Mouse (Mus musculus) layer of hippocampus, adult 2 months (tissue): ENCODE data around the gene Npas3. TPM values are rescaled to one million over a fixed set of nuclear protein-coding genes. Genes with fewer than 3 reads are reported as not detected.

Experiments
- DNase-seq, 2 experiments: peaks; one replicate each; pipeline ENCODE4 v3.0.0; 2022; ENCODE audit warnings: low spot score in 2 of 2
- H3K27ac ChIP-seq: fragments of 200-600 bp; 2 replicates; pipeline ENCODE4 v1.8.1; 2022
- H3K4me3 ChIP-seq: fragments of 200-600 bp; 2 replicates; pipeline ENCODE4 v1.8.1; 2022; ENCODE audit warnings: mild to moderate bottlenecking
- CTCF ChIP-seq: fragments of 200-600 bp; conservative IDR thresholded peaks from 2 replicates; pipeline ENCODE4 v1.8.1; 2022; ENCODE audit warnings: antibody characterized with exemption, mild to moderate bottlenecking, moderate library complexity
- total RNA-seq, 2 experiments: library from RNA; stranded (reverse); gene quantifications; 2 replicates each; pipeline ENCODE4 v1.2.3; 2021

Gene Npas3
- total RNA-seq, 2 experiments from 2014 or later = 22.9 to 29.1 TPM

GRCm38 (mm10) chr12:53768392-53768791 lies 519.9 kb downstream of the Npas3 start:
- Histone ChIP-seq H3K27ac (peak overlapping the region; percentile 61), H3K4me3 (no peak overlapping the region; the same call in 1 of the 2 replicates)
- no peak for DNase-seq
- no peak for TF ChIP-seq CTCF

DNA sequence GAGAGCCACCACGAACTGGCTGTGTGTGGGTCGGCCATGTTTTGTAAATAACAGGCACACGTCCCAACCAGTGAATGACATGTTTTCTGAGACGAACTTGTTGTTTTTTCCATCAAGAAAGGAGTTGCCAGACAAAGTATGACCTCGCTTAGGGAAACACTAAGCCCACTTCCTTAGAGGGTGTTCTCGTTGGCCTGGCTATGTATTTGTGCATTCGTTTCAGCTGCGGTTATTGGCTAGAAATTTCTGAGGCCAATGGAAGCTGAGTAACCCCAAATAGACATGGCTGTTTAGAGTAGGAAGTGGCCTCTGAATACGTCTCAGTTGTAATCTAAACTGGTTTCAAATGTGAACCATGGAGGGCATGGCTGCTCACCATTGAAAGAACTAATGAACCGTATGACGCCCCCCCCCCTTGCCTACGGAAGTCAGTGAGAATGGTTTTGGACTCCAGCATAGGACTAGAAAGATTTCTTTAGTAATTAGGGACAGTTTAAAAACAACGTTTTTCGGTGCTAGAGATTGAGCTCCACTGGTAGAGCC lies 523.0 kb downstream of the Npas3 start:
- Histone ChIP-seq H3K27ac (peak overlapping the region; percentile 0; the same call in 1 of the 2 replicates), H3K4me3 (no peak overlapping the region)
- DNase-seq = no peak
- TF ChIP-seq CTCF = no peak

DNA sequence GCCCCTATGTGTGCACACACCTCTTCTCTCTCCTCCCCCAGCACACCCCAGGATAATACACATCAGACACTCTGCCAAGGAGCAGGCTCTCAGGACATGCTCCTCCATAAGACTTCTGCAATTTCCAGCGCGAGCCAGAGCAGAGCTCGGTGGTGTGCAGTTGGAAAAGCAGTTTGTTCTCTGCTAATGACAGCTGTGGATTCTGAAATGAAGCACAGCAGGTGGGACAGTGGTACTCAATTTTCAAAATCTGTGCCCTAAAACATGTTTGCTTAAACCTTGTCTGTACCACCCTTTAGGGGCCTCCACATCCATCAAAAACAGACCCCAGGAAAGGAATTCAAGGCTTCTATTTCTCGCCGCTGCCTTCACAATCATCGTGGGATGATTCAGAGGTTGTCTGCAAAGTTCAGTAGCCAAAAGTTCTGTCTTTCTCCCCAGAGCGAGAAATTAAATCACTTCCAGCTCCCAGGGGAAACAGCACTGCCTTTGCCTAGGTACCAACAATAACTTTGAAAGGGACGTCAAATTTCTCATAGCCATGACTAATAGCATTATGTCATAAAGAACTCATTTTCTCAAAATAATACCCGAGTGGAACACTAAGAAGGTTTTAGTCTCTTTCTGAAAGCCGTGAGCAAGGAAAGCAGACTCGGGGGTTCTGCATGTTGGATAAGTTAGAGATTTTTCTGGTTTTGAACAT lies 533.5 kb downstream of the Npas3 start:
- H3K4me3 ChIP-seq = no peak overlapping the region
- peak overlapping the region; percentile 9; the same call in 1 of the 2 replicates for H3K27ac ChIP-seq
- TF ChIP-seq CTCF = no peak
- DNase-seq = no peak

DNA sequence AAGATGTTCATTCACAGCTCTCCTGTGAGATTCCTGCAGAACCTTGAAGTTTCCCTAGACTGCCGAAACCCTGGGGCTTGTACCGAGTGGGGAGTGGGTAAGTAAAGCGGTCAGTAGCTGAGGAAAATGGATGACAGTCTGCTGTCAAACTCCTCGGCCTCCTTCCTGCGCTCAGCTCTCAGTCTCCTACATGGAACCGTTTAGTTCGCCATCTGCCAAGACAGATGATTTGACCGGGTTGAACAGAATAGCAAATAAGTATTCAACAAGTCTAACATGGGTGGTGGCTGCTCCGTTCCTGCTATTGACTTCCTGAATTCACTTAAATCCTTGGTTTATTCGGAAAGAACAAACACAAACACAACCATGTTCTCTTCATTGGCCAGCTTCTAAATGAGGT lies 541.0 kb downstream of the Npas3 start:
- TF ChIP-seq CTCF = no peak
- H3K27ac ChIP-seq = no peak overlapping the region
- DNase-seq = no peak
- H3K4me3 ChIP-seq = no peak overlapping the region

DNA sequence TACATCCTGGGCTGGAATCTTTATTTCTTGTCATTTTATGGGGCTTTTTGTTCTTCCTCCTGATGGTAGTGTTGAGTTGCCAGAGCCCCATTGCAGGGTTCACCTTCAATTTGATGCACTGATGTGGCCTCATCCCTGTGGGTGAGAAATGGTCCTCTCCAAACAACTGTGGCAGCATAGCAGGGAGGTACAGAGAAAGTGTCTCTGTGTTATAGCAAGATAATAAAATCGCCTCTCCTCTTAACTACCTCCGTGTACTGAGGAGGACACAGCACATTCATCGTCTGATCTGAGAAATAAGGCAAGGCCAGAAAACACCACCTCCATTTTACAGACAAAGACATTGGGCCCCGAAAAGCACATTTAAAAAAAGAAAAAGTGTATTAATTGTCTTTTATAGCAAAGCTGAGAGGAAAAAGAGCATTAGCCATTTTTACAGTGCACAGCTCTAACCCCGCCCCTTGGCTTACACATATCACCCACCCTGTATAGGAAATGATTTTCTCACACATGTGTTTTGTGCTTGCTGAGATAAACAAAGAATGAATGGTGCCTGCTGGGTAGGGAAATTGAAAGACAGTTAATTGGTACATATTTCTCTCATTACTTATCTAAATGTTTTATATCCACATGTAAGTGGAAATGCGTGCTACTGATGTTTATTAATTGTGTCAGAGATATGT lies 546.4 kb downstream of the Npas3 start:
- H3K4me3 ChIP-seq = no peak overlapping the region
- no peak for DNase-seq
- no peak for TF ChIP-seq CTCF
- no peak overlapping the region for H3K27ac ChIP-seq

GRCm38 (mm10) chr12:53801831-53802230 lies 553.4 kb downstream of the Npas3 start:
- Histone ChIP-seq H3K4me3 (no peak overlapping the region), H3K27ac (no peak overlapping the region)
- peak; percentile 39 to 51 for DNase-seq
- no peak for TF ChIP-seq CTCF

GRCm38 (mm10) chr12:53802381-53802780 lies 553.9 kb downstream of the Npas3 start:
- TF ChIP-seq CTCF = no peak
- no peak for DNase-seq
- Histone ChIP-seq H3K4me3 (no peak overlapping the region), H3K27ac (peak overlapping the region; percentile 18; the same call in 1 of the 2 replicates)

- H3K4me3 ChIP-seq = no peak overlapping the region
- DNase-seq = no peak
- TF ChIP-seq CTCF = no peak
- H3K27ac ChIP-seq = no peak overlapping the region
Measured at GRCm38 (mm10) chr12:53810081-53810480, 561.6 kb downstream of the Npas3 start.

GRCm38 (mm10) chr12:53814291-53814690 lies 565.8 kb downstream of the Npas3 start:
- Histone ChIP-seq H3K4me3 (no peak overlapping the region), H3K27ac (no peak overlapping the region)
- no peak for DNase-seq
- no peak for TF ChIP-seq CTCF

DNA sequence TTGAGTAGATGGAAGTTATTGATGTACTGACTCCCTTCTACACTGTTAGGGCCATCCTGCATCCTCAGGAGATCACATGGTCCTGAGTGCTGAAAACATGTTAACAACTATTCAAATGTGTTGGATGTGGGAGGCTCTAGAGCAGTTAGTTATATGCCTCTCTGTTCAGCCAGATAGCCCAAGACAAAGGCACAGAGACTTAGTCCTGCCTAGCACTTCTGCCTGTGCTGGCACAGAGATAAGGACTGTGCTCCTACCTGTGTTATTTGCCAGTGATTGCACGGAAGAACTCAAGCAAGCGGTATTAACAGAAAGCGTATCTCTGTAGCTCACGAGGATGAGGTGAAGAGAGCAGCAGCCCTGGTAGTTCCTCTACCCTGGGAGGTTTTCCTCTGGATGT lies 571.5 kb downstream of the Npas3 start:
- DNase-seq = no peak
- TF ChIP-seq CTCF = no peak
- no peak overlapping the region for H3K27ac ChIP-seq
- H3K4me3 ChIP-seq = no peak overlapping the region

DNA sequence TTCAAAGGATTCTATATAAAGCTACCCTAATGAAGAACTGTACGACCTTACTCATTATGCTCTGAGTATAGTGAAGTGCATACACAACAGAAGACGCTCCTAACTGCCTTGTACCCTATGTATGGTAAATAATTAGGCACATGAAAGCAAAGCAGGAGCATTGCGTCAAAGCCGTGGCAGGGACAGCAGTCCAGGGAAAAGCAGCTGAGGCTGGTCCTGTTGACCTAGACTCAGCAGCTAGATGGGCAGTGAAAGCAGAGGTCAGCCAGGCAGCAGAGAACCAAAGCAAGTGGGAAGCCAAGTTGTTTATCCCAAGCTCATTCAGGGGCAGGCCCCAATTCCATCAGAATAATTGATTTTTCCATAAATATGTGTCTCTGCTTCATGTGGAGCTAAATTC lies 574.4 kb downstream of the Npas3 start:
- Histone ChIP-seq H3K4me3 (no peak overlapping the region), H3K27ac (no peak overlapping the region)
- TF ChIP-seq CTCF = no peak
- no peak for DNase-seq

GRCm38 (mm10) chr12:53825251-53825650 lies 576.8 kb downstream of the Npas3 start:
- Histone ChIP-seq H3K4me3 (no peak overlapping the region), H3K27ac (no peak overlapping the region)
- no peak for DNase-seq
- no peak for TF ChIP-seq CTCF

DNA sequence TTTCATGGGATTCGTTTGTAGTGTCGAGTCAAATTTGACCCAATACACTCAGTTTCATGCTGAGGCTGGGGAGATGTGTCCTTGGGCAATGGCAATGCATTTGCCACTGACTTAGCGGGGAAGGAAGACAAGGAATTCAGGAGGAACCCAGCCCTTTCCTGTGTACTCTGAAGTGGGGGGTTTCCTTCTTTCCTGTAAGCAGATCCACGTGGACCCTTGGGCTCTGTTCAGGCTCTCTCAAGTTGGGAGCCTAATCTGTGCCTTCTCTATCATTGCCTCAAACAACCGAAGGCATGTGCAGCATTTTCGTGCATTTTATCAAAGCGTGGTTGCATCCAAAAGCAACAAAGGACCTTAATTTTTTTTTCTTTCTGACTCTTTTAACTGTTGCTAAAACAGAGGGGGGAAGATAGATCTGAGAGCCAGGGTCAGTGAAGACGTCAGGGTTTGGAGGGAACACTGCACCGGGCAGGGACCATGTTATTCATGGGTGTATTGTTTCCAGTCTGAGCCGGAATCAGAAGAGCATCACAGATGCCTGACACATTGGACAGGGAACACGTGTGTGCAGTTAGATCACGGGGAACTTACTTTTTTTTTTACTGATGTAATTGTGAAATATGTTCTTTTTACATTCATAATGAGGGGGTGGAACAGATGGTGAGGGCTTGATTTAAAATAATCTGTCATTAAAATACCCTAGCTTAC lies 577.6 kb downstream of the Npas3 start:
- Histone ChIP-seq H3K27ac (peak overlapping the region; percentile 15; the same call in 1 of the 2 replicates), H3K4me3 (no peak overlapping the region; the same call in 1 of the 2 replicates)
- TF ChIP-seq CTCF = no peak

More for the DNA sequence above, 577.6 kb downstream of the Npas3 start:
- DNase-seq = peak in 1 of 2 experiments; percentile 18
